Mouse (Mus musculus) neural tube, embryonic 11.5 days (tissue): ENCODE data around the gene Hivep2. TPM values are rescaled to one million over a fixed set of nuclear protein-coding genes. Genes with fewer than 3 reads are reported as not detected.

Experiments
- ATAC-seq: fragments of 200-750 bp; cut with Nextera tagmentation; 2 replicates; pipeline ENCODE4 v1.8.0; 2017; ENCODE audit warnings: moderate number of reproducible peaks, mild to moderate bottlenecking, moderate TSS enrichment, moderate library complexity; ENCODE audit not compliant: insufficient read depth, low FRiP score, low TSS enrichment
- DNase-seq: peaks from one replicate; pipeline ENCODE4 v3.0.0-alpha.2; 2015; ENCODE audit warnings: low spot score
- H3K27ac ChIP-seq: fragments of 300-500 bp; sonication (generic); 2 replicates; pipeline ENCODE4 v1.5.1; 2014; ENCODE audit warnings: low read depth, mild to moderate bottlenecking, low read length
- H3K27me3 ChIP-seq: fragments of 300-500 bp; sonication (generic); 2 replicates; pipeline ENCODE4 v1.6.1; 2014; ENCODE audit warnings: mild to moderate bottlenecking, low read length, mixed read lengths; ENCODE audit not compliant: control insufficient read depth, insufficient read depth
- H3K36me3 ChIP-seq: fragments of 300-500 bp; sonication (generic); 2 replicates; pipeline ENCODE4 v1.6.1; 2014; ENCODE audit warnings: mild to moderate bottlenecking, low read length, moderate library complexity, mixed read lengths; ENCODE audit not compliant: control insufficient read depth, insufficient read depth
- H3K4me1 ChIP-seq: fragments of 300-500 bp; sonication (generic); 2 replicates; pipeline ENCODE4 v1.6.1; 2014; ENCODE audit warnings: low read length, mixed read lengths; ENCODE audit not compliant: control insufficient read depth, insufficient read depth
- H3K4me2 ChIP-seq: fragments of 300-500 bp; sonication (generic); 2 replicates; pipeline ENCODE4 v1.6.1; 2014; ENCODE audit warnings: low read depth, mild to moderate bottlenecking, moderate library complexity
- H3K4me3 ChIP-seq: fragments of 300-500 bp; sonication (generic); 2 replicates; pipeline ENCODE4 v1.5.1; 2014; ENCODE audit warnings: low read depth, low read length
- H3K9ac ChIP-seq: fragments of 300-500 bp; sonication (generic); 2 replicates; pipeline ENCODE4 v1.6.1; 2014; ENCODE audit warnings: mild to moderate bottlenecking, low read length
- H3K9me3 ChIP-seq: fragments of 300-500 bp; sonication (generic); 2 replicates; pipeline ENCODE4 v1.6.1; 2016; ENCODE audit warnings: low read length; ENCODE audit not compliant: control insufficient read depth
- WGBS: fragments of 180-500 bp; shearing (Covaris S2); extraction: QIAGEN DNeasy Blood & Tissue Kit; methylation state at CpG from one replicate; pipeline ENCODE4 v1.1.7; 2014; 5-methylcytosine and 5-hydroxymethylcytosine counted together
- polyA plus RNA-seq: library from polyadenylated mRNA; unstranded; fragments of >200 nt; fragmentation: Nextera tagmentation; extraction: Ambion mirVana; gene quantifications from 2 replicates; pipeline ENCODE4 v1.2.1, GENCODE M21; 2014

The Hivep2 gene
- polyA plus RNA-seq, 1 experiment from 2014 or later: 7.4 TPM

DNA sequence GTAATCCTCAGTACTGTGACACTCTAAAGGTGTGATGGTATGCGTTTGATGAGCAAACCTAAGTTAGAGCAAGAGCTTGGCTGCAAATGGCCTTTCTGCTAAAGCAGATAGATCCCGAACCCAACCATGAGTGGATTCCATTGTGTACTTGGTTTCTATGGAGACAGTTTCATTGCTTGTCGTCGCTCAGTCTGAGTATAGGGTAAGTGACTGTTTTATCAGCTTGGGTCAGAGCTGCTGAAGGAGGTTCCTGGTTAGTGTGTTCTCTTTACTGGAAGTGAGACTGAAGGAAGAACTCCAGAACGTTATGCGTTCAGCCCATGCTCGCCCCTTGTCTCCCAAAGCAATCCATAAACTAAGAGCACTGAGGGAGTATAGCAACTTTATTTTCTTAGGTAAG, 54.4 kb downstream of the Hivep2 start:
- Histone ChIP-seq H3K4me1 (0 out of 2 replicates have a peak, but pooled peaks cover 2% of the 10 kb centered on the region), H3K9ac (no peak overlapping the region), H3K27ac (no peak overlapping the region), H3K4me3 (no peak overlapping the region), H3K9me3 (no peaks in the 10 kb centered on the region), H3K27me3 (no peaks in the 10 kb centered on the region), H3K4me2 (no peak overlapping the region), H3K36me3 (no peaks in the 10 kb centered on the region)
- 53% methylated on average over 7 of the region's 7 CpGs for WGBS
- DNase-seq: no peak
- no peak for ATAC-seq

DNA sequence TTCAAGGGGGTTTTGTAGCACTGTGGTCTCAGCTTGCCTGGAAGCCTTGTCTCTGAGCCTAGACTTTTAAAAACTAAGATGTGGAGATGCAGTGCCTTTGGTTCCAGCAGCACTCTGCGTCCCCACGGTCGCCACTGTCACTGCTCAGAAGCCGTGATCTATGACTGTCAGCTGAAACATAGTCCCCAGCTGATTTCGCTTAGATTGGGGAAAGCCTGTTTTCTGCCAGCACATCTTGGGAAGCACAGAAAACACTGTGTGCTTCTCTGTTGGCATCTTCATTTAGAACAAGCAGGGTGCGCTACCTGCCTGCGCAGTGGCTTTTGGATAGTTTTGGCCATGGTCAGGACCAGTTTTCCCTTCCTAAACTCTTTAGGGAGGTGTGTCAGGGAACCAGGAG, 59.1 kb downstream of the Hivep2 start:
- no peaks in the 10 kb centered on the region for H3K36me3 ChIP-seq
- DNase-seq: no peak
- no peak for ATAC-seq
- H3K27ac ChIP-seq: no peak overlapping the region
- H3K27me3 ChIP-seq: no peaks in the 10 kb centered on the region
- no peaks in the 10 kb centered on the region for H3K9me3 ChIP-seq
- H3K4me2 ChIP-seq: no peak overlapping the region
- no peaks in the 10 kb centered on the region for H3K4me1 ChIP-seq
- no peak overlapping the region for H3K9ac ChIP-seq
- no peak overlapping the region for H3K4me3 ChIP-seq
- 88% methylated on average over 7 of the region's 7 CpGs for WGBS

DNA sequence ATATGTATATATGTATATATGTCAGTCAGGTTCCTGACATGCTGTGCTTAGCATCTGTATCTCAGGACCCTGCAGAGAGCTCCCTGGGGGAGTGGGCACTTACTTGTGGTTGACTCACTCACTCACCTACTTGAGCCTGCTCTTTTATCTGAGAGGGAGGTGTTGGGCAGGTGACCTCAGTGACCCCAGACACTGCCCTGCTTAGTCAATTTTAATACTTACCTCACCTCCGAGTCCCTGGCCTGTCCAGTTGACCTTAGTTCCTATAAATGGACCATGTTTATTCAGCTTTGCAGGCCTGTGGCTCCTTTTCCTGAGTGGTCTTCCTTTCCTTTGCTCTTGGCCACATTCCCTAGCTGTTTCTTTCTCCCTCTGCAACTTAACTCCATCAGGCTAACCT, 61.9 kb downstream of the Hivep2 start:
- Histone ChIP-seq H3K9ac (no peak overlapping the region), H3K36me3 (no peaks in the 10 kb centered on the region), H3K4me3 (no peak overlapping the region), H3K4me1 (no peaks in the 10 kb centered on the region), H3K4me2 (no peak overlapping the region), H3K27me3 (no peaks in the 10 kb centered on the region), H3K9me3 (no peaks in the 10 kb centered on the region), H3K27ac (no peak overlapping the region)
- DNase-seq: no peak
- WGBS: 88% methylated on average over 1 of the region's 1 CpGs
- ATAC-seq: no peak

DNA sequence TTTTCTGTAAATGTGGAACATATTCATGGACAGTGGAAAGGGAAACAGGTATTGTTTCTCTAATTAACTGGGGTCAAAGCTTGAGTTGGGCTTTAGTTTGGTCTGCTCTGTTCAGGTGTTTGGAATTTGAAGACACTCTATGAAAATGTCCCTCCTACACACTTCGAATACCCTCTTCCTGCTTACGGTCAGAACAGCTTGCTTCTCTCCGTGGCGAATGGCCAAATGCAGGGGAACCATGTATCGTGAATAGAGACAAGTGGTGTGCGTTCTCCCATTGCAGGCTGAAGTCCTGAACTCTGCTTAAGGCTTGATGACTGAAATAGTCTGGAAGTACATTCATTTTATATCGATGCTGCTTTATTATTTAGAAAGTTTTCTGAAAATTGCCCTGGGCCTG, 63.1 kb downstream of the Hivep2 start:
- H3K4me1 ChIP-seq: no peaks in the 10 kb centered on the region
- DNase-seq (no peak), ATAC-seq (no peak)
- H3K9ac ChIP-seq: no peak overlapping the region
- no peaks in the 10 kb centered on the region for H3K9me3 ChIP-seq
- WGBS: 93% methylated on average over 7 of the region's 7 CpGs
- H3K4me2 ChIP-seq: no peak overlapping the region
- H3K27me3 ChIP-seq: no peaks in the 10 kb centered on the region
- no peak overlapping the region for H3K4me3 ChIP-seq
- H3K27ac ChIP-seq: no peak overlapping the region
- H3K36me3 ChIP-seq: no peaks in the 10 kb centered on the region

DNA sequence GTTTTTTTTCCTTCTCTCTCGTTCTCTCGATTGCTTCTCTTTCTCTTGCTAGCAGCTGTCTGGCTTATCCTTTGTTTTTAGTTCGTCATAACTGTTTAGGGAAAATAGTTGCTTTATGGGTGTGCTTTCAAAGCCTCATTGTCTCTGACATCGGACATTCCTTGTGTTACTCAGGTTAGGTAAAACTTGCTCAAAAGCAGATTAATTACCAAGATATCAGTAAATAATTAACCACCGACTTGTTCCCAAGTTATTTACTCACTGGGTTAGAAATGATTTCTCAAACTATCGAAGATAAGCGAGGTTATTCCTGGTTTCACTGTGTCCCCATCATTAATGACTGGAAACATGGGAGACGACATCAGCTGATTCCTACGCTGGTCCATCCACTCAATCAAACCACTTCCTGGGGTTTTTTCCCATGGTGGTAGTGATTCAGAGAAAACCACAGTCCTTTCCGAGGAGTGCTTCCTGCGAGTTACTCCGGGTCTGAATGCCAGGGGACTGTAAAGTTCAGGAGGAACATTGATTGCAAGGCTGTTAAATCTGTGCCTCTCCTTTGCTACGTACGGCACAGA, 64.7 kb downstream of the Hivep2 start:
- WGBS: 89% methylated on average over 14 of the region's 14 CpGs
- H3K36me3 ChIP-seq: no peaks in the 10 kb centered on the region
- ATAC-seq (no peak), DNase-seq (no peak)
- no peak overlapping the region for H3K4me3 ChIP-seq
- no peaks in the 10 kb centered on the region for H3K27me3 ChIP-seq
- H3K9me3 ChIP-seq: no peaks in the 10 kb centered on the region
- no peak overlapping the region for H3K27ac ChIP-seq
- no peaks in the 10 kb centered on the region for H3K4me1 ChIP-seq
- H3K9ac ChIP-seq: no peak overlapping the region
- H3K4me2 ChIP-seq: no peak overlapping the region

- Histone ChIP-seq H3K4me2 (no peak overlapping the region), H3K27ac (no peak overlapping the region), H3K4me1 (no peaks in the 10 kb centered on the region), H3K27me3 (no peaks in the 10 kb centered on the region), H3K9ac (no peak overlapping the region), H3K36me3 (no peaks in the 10 kb centered on the region), H3K9me3 (no peaks in the 10 kb centered on the region), H3K4me3 (no peak overlapping the region)
- WGBS: 92% methylated on average over 2 of the region's 2 CpGs
- DNase-seq: no peak
- ATAC-seq: no peak
Measured at GRCm38 (mm10) chr10:14032532-14032931, 66.7 kb downstream of the Hivep2 start.

GRCm38 (mm10) chr10:14034046-14034445, 68.2 kb downstream of the Hivep2 start:
- Histone ChIP-seq H3K4me2 (no peak overlapping the region), H3K9ac (no peak overlapping the region), H3K27me3 (no peaks in the 10 kb centered on the region), H3K4me3 (no peak overlapping the region), H3K4me1 (no peaks in the 10 kb centered on the region), H3K36me3 (no peaks in the 10 kb centered on the region), H3K9me3 (no peaks in the 10 kb centered on the region), H3K27ac (no peak overlapping the region)
- WGBS: 94% methylated on average over 7 of the region's 7 CpGs
- ATAC-seq: no peak
- DNase-seq: no peak

GRCm38 (mm10) chr10:14034790-14035189, 68.9 kb downstream of the Hivep2 start:
- Histone ChIP-seq H3K4me2 (no peak overlapping the region), H3K36me3 (no peaks in the 10 kb centered on the region), H3K9me3 (no peaks in the 10 kb centered on the region), H3K9ac (no peak overlapping the region), H3K27ac (no peak overlapping the region), H3K27me3 (no peaks in the 10 kb centered on the region), H3K4me3 (no peak overlapping the region), H3K4me1 (no peaks in the 10 kb centered on the region)
- ATAC-seq: no peak
- 91% methylated on average over 7 of the region's 7 CpGs for WGBS
- no peak for DNase-seq

DNA sequence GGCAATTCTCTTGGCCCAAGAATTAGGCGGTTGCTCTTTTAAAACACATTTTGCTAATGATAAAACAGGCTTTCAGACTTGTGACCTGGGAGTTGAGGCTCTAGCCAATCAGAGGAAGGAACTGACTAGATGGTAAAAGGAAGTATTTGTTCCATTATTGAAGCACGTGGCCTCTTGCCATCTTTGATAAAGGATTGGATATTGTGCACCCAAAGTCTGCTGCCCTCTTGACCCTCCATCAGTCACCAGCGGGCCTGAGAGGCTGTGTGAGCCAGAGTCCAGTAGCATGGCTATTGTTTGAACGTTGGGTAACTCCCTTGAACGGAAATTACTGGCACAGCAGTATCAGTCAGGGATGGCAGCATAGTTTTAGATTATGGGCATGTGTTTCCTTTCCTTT, 69.7 kb downstream of the Hivep2 start:
- WGBS: 59% methylated on average over 5 of the region's 5 CpGs
- no peak overlapping the region for H3K4me2 ChIP-seq
- H3K9me3 ChIP-seq: no peaks in the 10 kb centered on the region
- no peaks in the 10 kb centered on the region for H3K27me3 ChIP-seq
- no peak overlapping the region for H3K9ac ChIP-seq
- no peak for ATAC-seq
- H3K27ac ChIP-seq: no peak overlapping the region
- H3K4me3 ChIP-seq: no peak overlapping the region
- no peak for DNase-seq
- no peaks in the 10 kb centered on the region for H3K4me1 ChIP-seq
- H3K36me3 ChIP-seq: no peaks in the 10 kb centered on the region
